Mouse (Mus musculus): ENCODE results near the gene Olfr330. TPM values are rescaled to one million over a fixed set of nuclear protein-coding genes. Genes with fewer than 3 reads are reported as not detected.
"Not testable (repeated sequence)": the region's sequence is repeated elsewhere in the genome, so short reads cannot be mapped to it uniquely, and the experiment has no call there.

The Olfr330 gene
- not detected in 2 replicates for polyA plus RNA-seq (2015; fragmentation: Nextera tagmentation; extraction: Ambion mirVana)

- H3K27ac ChIP-seq (ENCODE audit: low read depth); ATAC-seq; H3K4me2 ChIP-seq (ENCODE audit: low read depth, low read length); H3K36me3 ChIP-seq (replicated peaks; ENCODE audit: insufficient read depth, low read length); H3K9ac ChIP-seq (replicated peaks); H3K4me1 ChIP-seq (ENCODE audit: insufficient read depth); H3K4me3 ChIP-seq (ENCODE audit: low read depth, low read length); H3K27me3 ChIP-seq (ENCODE audit: insufficient read depth, low read length); DNase-seq; H3K9me3 ChIP-seq (ENCODE audit: low read length): not testable (repeated sequence)
Observed at GRCm38 (mm10) chr11:58534736-58535135, at the start of gene Olfr330. Gene Olfr330, minus strand, starts transcription at chr11:58534836.

GRCm38 (mm10) chr11:58578636-58579035 is 44.0 kb upstream of the Olfr330 start:
- H3K4me2 ChIP-seq (ENCODE audit: low read depth, low read length): no peak overlapping the region
- H3K27me3 ChIP-seq (ENCODE audit: insufficient read depth, low read length): no peaks in the 10 kb centered on the region
- H3K4me3 ChIP-seq (ENCODE audit: low read depth, low read length): no peak overlapping the region
- DNase-seq (no peak), ATAC-seq (no peak)
- no peak overlapping the region for H3K27ac ChIP-seq (ENCODE audit: low read depth)
- H3K4me1 ChIP-seq (ENCODE audit: insufficient read depth): no peaks in the 10 kb centered on the region
- no peaks in the 10 kb centered on the region for H3K9me3 ChIP-seq (ENCODE audit: low read length)
- no peak overlapping the region for H3K9ac ChIP-seq (replicated peaks)
- TF ChIP-seq CTCF (IDR thresholded peaks at IDR 0.05; ENCODE audit: low read depth) (no peak), EP300 (IDR thresholded peaks at IDR 0.05; ENCODE audit: low read depth) (no peak)
- no peaks in the 10 kb centered on the region for H3K36me3 ChIP-seq (replicated peaks; ENCODE audit: insufficient read depth, low read length)
- 72% methylated on average over 8 of the region's 8 CpGs for WGBS (ENCODE audit: insufficient replicate concordance)

GRCm38 (mm10) chr11:58577430-58577829 is 42.8 kb upstream of the Olfr330 start, which contains the start of gene Olfr325:
Gene Olfr325, plus strand, starts transcription at chr11:58577730.
- no peaks in the 10 kb centered on the region for H3K27me3 ChIP-seq (ENCODE audit: insufficient read depth, low read length)
- TF ChIP-seq CTCF (IDR thresholded peaks at IDR 0.05; ENCODE audit: low read depth): no peak
- H3K27ac ChIP-seq (ENCODE audit: low read depth): no peak within 1 kb of the TSS
- 54% methylated on average over 1 of the region's 1 CpGs for WGBS (ENCODE audit: insufficient replicate concordance)
- H3K4me3 ChIP-seq (ENCODE audit: low read depth, low read length): no peak within 1 kb of the TSS
- H3K4me1 ChIP-seq (ENCODE audit: insufficient read depth): no peaks in the 10 kb centered on the region
- no peaks in the 10 kb centered on the region for H3K36me3 ChIP-seq (replicated peaks; ENCODE audit: insufficient read depth, low read length)
- H3K9me3 ChIP-seq (ENCODE audit: low read length): no peaks in the 10 kb centered on the region
- H3K9ac ChIP-seq (replicated peaks): no peak within 1 kb of the TSS
- ATAC-seq (no peak), DNase-seq (no peak)
- H3K4me2 ChIP-seq (ENCODE audit: low read depth, low read length): no peak within 1 kb of the TSS

DNA sequence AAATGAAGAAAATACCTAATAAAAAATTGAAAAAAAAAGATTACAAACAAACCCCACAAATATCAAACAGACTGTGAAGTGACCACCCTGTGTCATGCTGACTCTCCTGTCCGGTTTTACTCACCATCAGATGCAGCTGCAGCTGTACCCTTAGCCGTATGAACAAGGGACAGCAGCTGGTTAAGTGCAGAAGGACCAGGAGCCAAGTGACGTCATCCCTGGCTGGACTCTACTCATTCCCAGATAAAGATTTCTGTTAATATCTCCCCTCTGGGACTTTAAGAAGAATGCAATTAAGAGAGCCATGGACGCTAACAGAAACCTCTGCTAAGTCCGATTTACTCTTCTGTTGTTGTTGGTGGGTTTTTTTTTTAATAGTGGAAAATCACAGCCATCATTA is 35.8 kb upstream of the Olfr330 start, which contains the start of gene Olfr224:
TSS of gene Olfr224 (minus strand) at position 149 of the 400 bp plus-strand sequence.
- DNase-seq (no peak), ATAC-seq (no peak)
- no peaks in the 10 kb centered on the region for H3K36me3 ChIP-seq (replicated peaks; ENCODE audit: insufficient read depth, low read length)
- H3K4me1 ChIP-seq (ENCODE audit: insufficient read depth): no peaks in the 10 kb centered on the region
- H3K4me3 ChIP-seq (ENCODE audit: low read depth, low read length): no peak within 1 kb of the TSS
- H3K9me3 ChIP-seq (ENCODE audit: low read length): no peaks in the 10 kb centered on the region
- H3K27ac ChIP-seq (ENCODE audit: low read depth): no peak within 1 kb of the TSS
- TF ChIP-seq EP300 (IDR thresholded peaks at IDR 0.05; ENCODE audit: low read depth) (no peak), CTCF (IDR thresholded peaks at IDR 0.05; ENCODE audit: low read depth) (no peak)
- H3K27me3 ChIP-seq (ENCODE audit: insufficient read depth, low read length): no peaks in the 10 kb centered on the region
- no peak within 1 kb of the TSS for H3K9ac ChIP-seq (replicated peaks)
- WGBS (ENCODE audit: insufficient replicate concordance): 70% methylated on average over 5 of the region's 5 CpGs
- no peak within 1 kb of the TSS for H3K4me2 ChIP-seq (ENCODE audit: low read depth, low read length)

GRCm38 (mm10) chr11:58555536-58555935 is 20.9 kb upstream of the Olfr330 start, which contains the start of gene Olfr328:
Gene Olfr328, minus strand, starts transcription at chr11:58555636.
- 65% methylated on average over 1 of the region's 1 CpGs for WGBS (ENCODE audit: insufficient replicate concordance)
- no peaks in the 10 kb centered on the region for H3K27me3 ChIP-seq (ENCODE audit: insufficient read depth, low read length)
- H3K4me2 ChIP-seq (ENCODE audit: low read depth, low read length): no peak within 1 kb of the TSS
- ATAC-seq (no peak), DNase-seq (no peak)
- H3K4me1 ChIP-seq (ENCODE audit: insufficient read depth): no peaks in the 10 kb centered on the region
- H3K9ac ChIP-seq (replicated peaks): no peak within 1 kb of the TSS
- H3K9me3 ChIP-seq (ENCODE audit: low read length): no peaks in the 10 kb centered on the region
- H3K36me3 ChIP-seq (replicated peaks; ENCODE audit: insufficient read depth, low read length): no peaks in the 10 kb centered on the region
- no peak within 1 kb of the TSS for H3K4me3 ChIP-seq (ENCODE audit: low read depth, low read length)
- TF ChIP-seq EP300 (IDR thresholded peaks at IDR 0.05; ENCODE audit: low read depth) (no peak), CTCF (IDR thresholded peaks at IDR 0.05; ENCODE audit: low read depth) (no peak)
- H3K27ac ChIP-seq (ENCODE audit: low read depth): no peak within 1 kb of the TSS

DNA sequence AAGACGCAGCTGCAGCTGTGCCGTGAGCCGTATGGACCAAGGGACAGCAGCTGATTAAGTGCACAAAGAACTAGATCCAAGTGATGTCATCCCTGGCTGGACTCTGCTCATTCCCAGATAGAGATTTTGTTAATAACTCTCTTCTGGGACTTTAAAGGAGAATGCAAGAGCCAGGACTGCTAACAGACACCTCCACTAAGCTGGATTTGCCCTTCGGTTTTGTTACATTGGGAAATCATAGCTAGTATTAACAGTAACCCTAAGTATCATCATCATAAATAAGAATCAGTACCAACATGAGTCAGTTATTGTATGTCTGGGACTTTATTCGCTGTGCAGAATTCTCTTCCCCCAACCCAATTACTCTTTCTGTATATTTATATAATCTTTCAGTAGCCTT is 11.7 kb upstream of the Olfr330 start, which contains the start of gene Olfr329-ps:
TSS of gene Olfr329-ps (minus strand) at position 101 of the 400 bp plus-strand sequence.
- Histone ChIP-seq H3K27me3 (ENCODE audit: insufficient read depth, low read length) (no peaks in the 10 kb centered on the region), H3K27ac (ENCODE audit: low read depth) (no peak within 1 kb of the TSS), H3K4me1 (ENCODE audit: insufficient read depth) (no peaks in the 10 kb centered on the region), H3K4me3 (ENCODE audit: low read depth, low read length) (no peak within 1 kb of the TSS), H3K4me2 (ENCODE audit: low read depth, low read length) (no peak within 1 kb of the TSS), H3K9me3 (ENCODE audit: low read length) (no peaks in the 10 kb centered on the region), H3K36me3 (replicated peaks; ENCODE audit: insufficient read depth, low read length) (no peaks in the 10 kb centered on the region), H3K9ac (replicated peaks) (no peak within 1 kb of the TSS)
- no peak for TF ChIP-seq EP300 (IDR thresholded peaks at IDR 0.05; ENCODE audit: low read depth)
- DNase-seq (no peak), ATAC-seq (no peak)
- WGBS (ENCODE audit: insufficient replicate concordance): 77% methylated on average over 5 of the region's 5 CpGs

DNA sequence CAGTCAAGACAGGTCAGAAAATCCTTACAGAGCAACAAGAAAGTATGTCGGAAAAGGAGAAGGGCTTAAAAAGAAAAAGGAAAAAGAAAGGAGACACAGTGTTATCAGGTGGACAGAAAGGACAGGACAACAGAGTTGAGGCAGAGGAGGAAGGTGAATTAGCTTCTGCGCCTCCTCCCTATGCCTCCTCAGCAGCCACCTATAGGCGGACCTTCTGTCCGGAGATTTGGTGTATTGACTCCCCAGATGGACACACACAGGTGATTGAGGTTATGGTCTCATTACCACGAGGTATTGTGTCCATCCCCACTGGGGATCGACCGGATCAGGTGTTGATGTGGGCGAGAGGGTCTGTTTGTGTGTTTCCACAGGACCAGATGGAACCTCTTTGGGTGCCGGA is 14.9 kb downstream of the Olfr330 start:
- not testable (repeated sequence) for H3K27me3 ChIP-seq (ENCODE audit: insufficient read depth, low read length); H3K27ac ChIP-seq (ENCODE audit: low read depth); H3K36me3 ChIP-seq (replicated peaks; ENCODE audit: insufficient read depth, low read length); H3K4me3 ChIP-seq (ENCODE audit: low read depth, low read length); DNase-seq; H3K9me3 ChIP-seq (ENCODE audit: low read length); ATAC-seq; H3K4me2 ChIP-seq (ENCODE audit: low read depth, low read length); H3K9ac ChIP-seq (replicated peaks); H3K4me1 ChIP-seq (ENCODE audit: insufficient read depth)
- 83% methylated on average over 7 of the region's 9 CpGs for WGBS (ENCODE audit: insufficient replicate concordance)

DNA sequence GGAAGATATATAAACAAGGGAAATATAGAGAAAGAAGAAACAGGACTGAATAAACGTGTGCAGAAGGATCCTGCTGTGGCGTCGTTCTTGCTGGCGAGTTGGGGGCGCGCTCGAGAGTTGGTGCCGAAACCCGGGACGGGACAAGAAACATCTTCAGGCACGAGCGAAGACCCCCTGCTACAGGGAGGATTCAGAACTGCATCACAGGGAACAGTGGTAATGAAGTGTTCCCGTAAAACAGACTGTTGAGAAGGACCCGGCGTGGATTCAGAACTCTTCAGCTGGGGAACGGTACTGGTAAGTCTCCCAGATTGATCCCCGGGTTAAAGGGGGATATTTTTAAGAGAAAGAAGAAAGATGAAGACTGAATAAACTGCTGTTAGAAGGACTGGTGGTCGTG is 15.7 kb downstream of the Olfr330 start:
- H3K4me3 ChIP-seq (ENCODE audit: low read depth, low read length); DNase-seq; H3K4me2 ChIP-seq (ENCODE audit: low read depth, low read length); H3K27me3 ChIP-seq (ENCODE audit: insufficient read depth, low read length); H3K36me3 ChIP-seq (replicated peaks; ENCODE audit: insufficient read depth, low read length); H3K9ac ChIP-seq (replicated peaks); ATAC-seq; H3K4me1 ChIP-seq (ENCODE audit: insufficient read depth); H3K27ac ChIP-seq (ENCODE audit: low read depth); H3K9me3 ChIP-seq (ENCODE audit: low read length): not testable (repeated sequence)
- 91% methylated on average over 15 of the region's 18 CpGs for WGBS (ENCODE audit: insufficient replicate concordance)

GRCm38 (mm10) chr11:58509058-58509457 is 25.6 kb downstream of the Olfr330 start:
- H3K4me1 ChIP-seq (ENCODE audit: insufficient read depth); H3K27me3 ChIP-seq (ENCODE audit: insufficient read depth, low read length); H3K36me3 ChIP-seq (replicated peaks; ENCODE audit: insufficient read depth, low read length); DNase-seq; H3K4me3 ChIP-seq (ENCODE audit: low read depth, low read length); H3K9ac ChIP-seq (replicated peaks); H3K4me2 ChIP-seq (ENCODE audit: low read depth, low read length); H3K27ac ChIP-seq (ENCODE audit: low read depth); H3K9me3 ChIP-seq (ENCODE audit: low read length); ATAC-seq: not testable (repeated sequence)
- 73% methylated on average over 19 of the region's 19 CpGs for WGBS (ENCODE audit: insufficient replicate concordance)

GRCm38 (mm10) chr11:58502472-58502871 is 32.2 kb downstream of the Olfr330 start, which contains the start of gene Olfr331:
Gene Olfr331, minus strand, starts transcription at chr11:58502572.
- H3K4me1 ChIP-seq (ENCODE audit: insufficient read depth); H3K27me3 ChIP-seq (ENCODE audit: insufficient read depth, low read length); H3K4me3 ChIP-seq (ENCODE audit: low read depth, low read length); H3K9ac ChIP-seq (replicated peaks); ATAC-seq; H3K36me3 ChIP-seq (replicated peaks; ENCODE audit: insufficient read depth, low read length); H3K9me3 ChIP-seq (ENCODE audit: low read length); H3K4me2 ChIP-seq (ENCODE audit: low read depth, low read length); DNase-seq; H3K27ac ChIP-seq (ENCODE audit: low read depth): not testable (repeated sequence)
